Mouse (Mus musculus) intestine, embryonic 16.5 days (tissue): ENCODE measurements around the gene Arrb1. TPM values are rescaled to one million over a fixed set of nuclear protein-coding genes. Genes with fewer than 3 reads are reported as not detected.
A peak's percentile ranks its signal among the peaks of the same experiment; 100 is the strongest.

Experiments
- ATAC-seq: fragments of 200-750 bp; cut with Nextera tagmentation; 2 replicates; pipeline ENCODE4 v1.8.0; 2017; ENCODE audit warnings: moderate TSS enrichment, moderate library complexity
- H3K27ac ChIP-seq: fragments of 300-500 bp; sonication (generic); 2 replicates; pipeline ENCODE4 v1.5.1; 2014; ENCODE audit warnings: mild to moderate bottlenecking, low read length
- H3K27me3 ChIP-seq: fragments of 300-500 bp; sonication (generic); replicated peaks from 2 replicates; pipeline ENCODE4 v1.6.1; 2014; ENCODE audit warnings: low read length, control low read depth, mixed read lengths; ENCODE audit not compliant: control insufficient read depth, insufficient read depth
- H3K36me3 ChIP-seq: fragments of 300-500 bp; sonication (generic); 2 replicates; pipeline ENCODE4 v1.6.1; 2014; ENCODE audit warnings: low read length, control low read depth; ENCODE audit not compliant: control insufficient read depth, insufficient read depth
- H3K4me1 ChIP-seq: fragments of 300-500 bp; sonication (generic); 2 replicates; pipeline ENCODE4 v1.6.1; 2014; ENCODE audit warnings: low read length, control low read depth, mixed read lengths; ENCODE audit not compliant: control insufficient read depth, insufficient read depth
- H3K4me2 ChIP-seq: fragments of 300-500 bp; sonication (generic); 2 replicates; pipeline ENCODE4 v1.6.1; 2014; ENCODE audit warnings: low read depth, low read length, control low read depth
- H3K4me3 ChIP-seq: fragments of 300-500 bp; sonication (generic); 2 replicates; pipeline ENCODE4 v1.5.1; 2014; ENCODE audit warnings: mild to moderate bottlenecking, low read length
- H3K9ac ChIP-seq: fragments of 300-500 bp; sonication (generic); 2 replicates; pipeline ENCODE4 v1.6.1; 2014; ENCODE audit warnings: low read depth, low read length
- H3K9me3 ChIP-seq: fragments of 300-500 bp; sonication (generic); 2 replicates; pipeline ENCODE4 v1.6.1; 2016; ENCODE audit warnings: low read length, control low read depth; ENCODE audit not compliant: control insufficient read depth
- WGBS: fragments of 180-500 bp; shearing (Covaris S2); extraction: QIAGEN DNeasy Blood & Tissue Kit; methylation state at CpG from one replicate; pipeline ENCODE4 v1.1.7; 2014; 5-methylcytosine and 5-hydroxymethylcytosine counted together
- polyA plus RNA-seq: library from polyadenylated mRNA; unstranded; fragments of >200 nt; fragmentation: Nextera tagmentation; extraction: Ambion mirVana; gene quantifications from 2 replicates; pipeline ENCODE4 v1.2.1, GENCODE M21; 2015

Arrb1 gene
- polyA plus RNA-seq, 1 experiment from 2014 or later: 9.2 TPM

GRCm38 (mm10) chr7:99632286-99632685 lies 97.0 kb downstream of the Arrb1 start:
- Histone ChIP-seq H3K4me2 (no peak overlapping the region), H3K9ac (no peak overlapping the region), H3K9me3 (no peaks in the 10 kb centered on the region), H3K27ac (no peak overlapping the region), H3K4me3 (no peak overlapping the region), H3K4me1 (no peaks in the 10 kb centered on the region), H3K27me3 (peaks cover 11% of the 10 kb centered on the region), H3K36me3 (no peaks in the 10 kb centered on the region)
- ATAC-seq: no peak
- 16% methylated on average over 6 of the region's 6 CpGs for WGBS

DNA sequence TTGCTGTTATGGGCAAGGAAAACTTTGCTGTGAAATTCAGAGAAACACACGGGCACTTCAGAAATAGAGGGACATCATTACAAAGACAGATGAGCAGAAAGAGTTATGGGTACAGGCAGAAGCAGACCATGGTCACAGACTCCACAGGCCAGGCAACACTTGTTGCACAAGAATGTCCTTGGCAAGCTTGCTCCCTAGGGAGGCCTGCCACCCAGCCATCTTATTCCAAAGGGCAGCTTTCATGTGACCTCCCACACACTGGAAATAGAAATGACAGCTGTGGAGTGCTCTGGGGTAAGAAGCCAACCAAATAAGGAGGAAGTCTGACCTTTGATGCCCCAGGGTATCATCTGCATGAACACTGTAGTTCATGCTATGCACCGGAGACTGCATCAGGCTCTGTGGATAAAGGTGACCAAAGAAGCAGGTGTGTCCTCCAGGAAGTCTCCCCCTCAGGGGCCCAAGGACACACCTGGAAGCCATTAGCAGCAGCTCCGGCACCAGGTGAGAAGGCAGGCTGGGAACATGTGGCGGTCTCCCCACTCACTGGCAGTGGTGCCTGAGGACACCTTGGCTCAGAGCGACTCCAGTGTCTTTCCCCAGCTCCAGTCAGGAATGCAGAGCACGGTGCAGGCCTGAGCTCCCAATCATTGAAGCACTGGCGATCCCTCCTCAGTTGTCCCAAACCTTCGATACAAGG lies 98.8 kb downstream of the Arrb1 start:
- no peak for ATAC-seq
- Histone ChIP-seq H3K36me3 (no peaks in the 10 kb centered on the region), H3K27me3 (no peaks in the 10 kb centered on the region; the same call in none of the 2 replicates), H3K4me1 (no peaks in the 10 kb centered on the region), H3K4me2 (no peak overlapping the region), H3K4me3 (no peak overlapping the region), H3K27ac (no peak overlapping the region), H3K9me3 (no peaks in the 10 kb centered on the region), H3K9ac (no peak overlapping the region)
- WGBS: 73% methylated on average over 8 of the region's 8 CpGs

DNA sequence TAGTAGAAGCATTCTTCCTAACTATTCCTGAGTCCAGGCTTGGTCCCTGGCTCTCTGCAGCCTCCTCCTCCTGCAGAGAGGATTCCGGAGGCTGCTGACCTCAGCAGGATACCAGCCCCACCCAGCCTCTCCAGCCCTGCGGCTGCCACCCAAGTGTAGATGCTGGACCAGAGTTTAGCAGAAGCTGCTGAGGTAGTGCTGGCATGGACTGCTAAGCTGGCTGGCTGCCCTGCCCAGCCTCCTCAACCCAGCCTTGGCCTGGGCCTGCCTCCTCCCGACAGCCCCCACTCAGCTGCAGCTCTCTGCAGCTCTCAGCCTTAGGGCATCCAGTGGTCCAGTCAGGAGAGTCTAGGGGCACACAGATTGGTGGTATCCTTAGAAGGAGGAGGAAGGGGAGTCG lies 106.0 kb downstream of the Arrb1 start:
- no peak overlapping the region for H3K4me3 ChIP-seq
- H3K4me2 ChIP-seq: no peak overlapping the region
- H3K36me3 ChIP-seq: no peaks in the 10 kb centered on the region
- 39% methylated on average over 4 of the region's 4 CpGs for WGBS
- no peaks in the 10 kb centered on the region for H3K9me3 ChIP-seq
- no peak for ATAC-seq
- H3K27ac ChIP-seq: no peak overlapping the region
- no peak overlapping the region for H3K9ac ChIP-seq
- 0 out of 2 replicates have a peak, but pooled peaks cover 3% of the 10 kb centered on the region for H3K27me3 ChIP-seq
- no peaks in the 10 kb centered on the region for H3K4me1 ChIP-seq

GRCm38 (mm10) chr7:99642078-99642477 lies 106.8 kb downstream of the Arrb1 start:
- Histone ChIP-seq H3K9me3 (no peaks in the 10 kb centered on the region), H3K27ac (no peak overlapping the region), H3K9ac (no peak overlapping the region), H3K4me3 (no peak overlapping the region), H3K4me2 (no peak overlapping the region), H3K4me1 (no peaks in the 10 kb centered on the region), H3K36me3 (no peaks in the 10 kb centered on the region), H3K27me3 (0 out of 2 replicates have a peak, but pooled peaks cover 3% of the 10 kb centered on the region)
- WGBS: 38% methylated on average over 3 of the region's 3 CpGs
- ATAC-seq: peak; percentile 42; the same call in 1 of the 2 replicates

GRCm38 (mm10) chr7:99644701-99645100 lies 109.4 kb downstream of the Arrb1 start:
- Histone ChIP-seq H3K4me2 (no peak overlapping the region), H3K27ac (no peak overlapping the region), H3K36me3 (no peaks in the 10 kb centered on the region), H3K9me3 (no peaks in the 10 kb centered on the region), H3K27me3 (0 out of 2 replicates have a peak, but pooled peaks cover 3% of the 10 kb centered on the region), H3K9ac (no peak overlapping the region), H3K4me3 (no peak overlapping the region), H3K4me1 (no peaks in the 10 kb centered on the region)
- WGBS: 80% methylated on average over 7 of the region's 7 CpGs
- no peak for ATAC-seq

GRCm38 (mm10) chr7:99648623-99649022 lies 113.4 kb downstream of the Arrb1 start:
- Histone ChIP-seq H3K27me3 (0 out of 2 replicates have a peak, but pooled peaks cover 3% of the 10 kb centered on the region), H3K9me3 (0 out of 2 replicates have a peak, but pooled peaks cover 3% of the 10 kb centered on the region), H3K36me3 (no peaks in the 10 kb centered on the region), H3K27ac (no peak overlapping the region), H3K4me2 (no peak overlapping the region), H3K9ac (no peak overlapping the region), H3K4me3 (no peak overlapping the region), H3K4me1 (no peaks in the 10 kb centered on the region)
- whole genome bisulfite sequencing: 2% methylated on average over 6 of the region's 6 CpGs
- ATAC-seq: no peak

- Histone ChIP-seq H3K4me1 (no peaks in the 10 kb centered on the region), H3K9me3 (0 out of 2 replicates have a peak, but pooled peaks cover 3% of the 10 kb centered on the region), H3K27ac (no peak overlapping the region), H3K27me3 (no peaks in the 10 kb centered on the region), H3K4me3 (no peak overlapping the region), H3K9ac (no peak overlapping the region), H3K36me3 (no peaks in the 10 kb centered on the region), H3K4me2 (no peak overlapping the region)
- WGBS: 62% methylated on average over 4 of the region's 4 CpGs
- no peak for ATAC-seq
These were observed 114.3 kb downstream of the Arrb1 start for GRCm38 (mm10) chr7:99649585-99649984.

- H3K4me1 ChIP-seq: no peaks in the 10 kb centered on the region
- no peak overlapping the region for H3K9ac ChIP-seq
- H3K4me3 ChIP-seq: no peak overlapping the region
- ATAC-seq: no peak
- no peak overlapping the region for H3K27ac ChIP-seq
- WGBS: 74% methylated on average over 11 of the region's 11 CpGs
- H3K9me3 ChIP-seq: 0 out of 2 replicates have a peak, but pooled peaks cover 3% of the 10 kb centered on the region
- 0 out of 2 replicates have a peak, but pooled peaks cover 2% of the 10 kb centered on the region for H3K27me3 ChIP-seq
- no peaks in the 10 kb centered on the region for H3K36me3 ChIP-seq
- no peak overlapping the region for H3K4me2 ChIP-seq
These were observed 119.0 kb downstream of the Arrb1 start for GRCm38 (mm10) chr7:99654244-99654643.
